Mouse (Mus musculus): ENCODE measurements around the gene Cxcl14.

DNA sequence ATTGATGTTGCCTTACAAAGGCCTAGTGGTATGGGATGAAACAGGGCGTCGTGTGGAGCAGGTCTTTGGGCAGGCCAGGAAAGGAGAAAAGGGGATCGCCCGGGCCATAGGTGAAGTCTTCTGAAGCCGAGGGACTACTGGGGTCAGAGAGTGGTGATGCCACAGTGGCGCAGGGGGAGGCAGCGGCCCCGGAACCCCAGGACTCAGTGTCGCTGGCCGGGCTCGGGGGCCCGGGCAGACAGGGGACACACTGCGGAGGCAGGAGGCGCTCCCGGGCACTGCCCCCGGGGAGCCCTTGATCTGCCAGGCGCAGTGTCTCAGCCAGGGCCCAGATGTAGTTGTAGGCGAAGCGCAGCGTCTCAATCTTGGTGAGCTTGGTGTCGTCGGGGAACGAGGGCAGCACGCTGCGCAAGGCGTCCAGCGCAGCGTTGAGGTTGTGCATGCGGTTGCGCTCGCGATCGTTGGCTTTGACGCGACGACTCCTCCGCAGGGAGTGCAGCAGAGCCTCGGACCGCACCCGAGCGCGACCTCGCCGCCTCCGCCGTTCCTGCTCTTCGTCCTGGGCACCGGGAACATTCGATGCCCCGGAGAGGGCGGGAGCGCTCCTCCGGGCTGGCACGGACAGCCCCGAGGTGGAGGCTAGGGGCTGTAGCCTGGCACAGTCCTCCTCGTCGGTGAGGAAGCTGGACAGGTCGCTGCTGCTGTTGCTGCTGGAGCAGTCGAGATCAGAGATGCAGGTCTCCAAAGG is 45.0 kb downstream of the Cxcl14 start:
- TF ChIP-seq SIN3A (IDR thresholded peaks at IDR 0.05; ENCODE audit: low read length) (no peak), EP300 (IDR thresholded peaks at IDR 0.05; ENCODE audit: low read length) (no peak), E2F4 (IDR thresholded peaks at IDR 0.05; ENCODE audit: insufficient replicate concordance, low read depth, low read length) (no peak), CHD2 (IDR thresholded peaks at IDR 0.05; ENCODE audit: low read length) (no peak), ETS1 (conservative IDR thresholded peaks at IDR 0.05; ENCODE audit: low read depth, low read length) (no peak)

Data from CH12.LX (cell line).